Mouse (Mus musculus) heart, postnatal 14 days (tissue): Measurements from ENCODE around the gene Kansl3. TPM values are rescaled to one million over a fixed set of nuclear protein-coding genes. Genes with fewer than 3 reads are reported as not detected.

Experiments used
- DNase-seq, 2 experiments: peaks; one replicate each; pipeline ENCODE4 v3.0.0; 2021 to 2022
- intact Hi-C: fragments of 180-260 bp; cut with DNase I; formaldehyde crosslinking; loops from one replicate; pipeline ENCODE4 v1.15.1; 2025
- total RNA-seq, 2 experiments: library from RNA; stranded (reverse); gene quantifications; 2 replicates each; pipeline ENCODE4 v1.2.3; 2021

The Kansl3 gene
- total RNA-seq, 2 experiments from 2014 or later = 58.8 to 60.5 TPM

- peak; percentile 50 to 65 for DNase-seq
- intact Hi-C loops = loop anchor here (2.0 kb wide), 2 partner anchors 169 to 177 kb away; no protein-coding TSS in a partner anchor
Measured at GRCm38 (mm10) chr1:36323746-36324448, 45.1 kb downstream of the Kansl3 start.

GRCm38 (mm10) chr1:36323076-36323475 is 45.9 kb downstream of the Kansl3 start:
- no peak for DNase-seq
- intact Hi-C loops = loop anchor here (2.0 kb wide), 1 partner anchor 178 kb away; no protein-coding TSS in a partner anchor

GRCm38 (mm10) chr1:36321829-36322573 is 47.0 kb downstream of the Kansl3 start:
- no peak for DNase-seq
- intact Hi-C loops = loop anchor here (2.0 kb wide), 1 partner anchor 179 kb away; no protein-coding TSS in a partner anchor

GRCm38 (mm10) chr1:36321164-36321563 is 47.8 kb downstream of the Kansl3 start:
- intact Hi-C loops = no loop called here

GRCm38 (mm10) chr1:36315776-36316100 is 53.2 kb downstream of the Kansl3 start:
- DNase-seq = no peak
- intact Hi-C loops = no loop called here

More at GRCm38 (mm10) chr1:36321164-36321563, 47.8 kb downstream of the Kansl3 start:
- no peak for DNase-seq

- DNase-seq = peak in 1 of 2 experiments; percentile 25
- intact Hi-C loops = no loop called here
Measured at GRCm38 (mm10) chr1:36314959-36315775, 53.8 kb downstream of the Kansl3 start.

GRCm38 (mm10) chr1:36309498-36309901 is 59.5 kb downstream of the Kansl3 start:
- intact Hi-C loops = no loop called here
- DNase-seq = peak; percentile 36 to 58

- intact Hi-C loops = no loop called here
Measured at GRCm38 (mm10) chr1:36308966-36309475, 60.0 kb downstream of the Kansl3 start.

GRCm38 (mm10) chr1:36308451-36308901 is 60.5 kb downstream of the Kansl3 start:
- DNase-seq = no peak
- intact Hi-C loops = no loop called here

More at GRCm38 (mm10) chr1:36308966-36309475, 60.0 kb downstream of the Kansl3 start:
- DNase-seq = no peak

- peak; percentile 87 to 88 for DNase-seq
Measured at GRCm38 (mm10) chr1:36307495-36308280, 61.3 kb downstream of the Kansl3 start, which contains the start of gene Arid5a. TSS of gene Arid5a (plus strand) at chr1:36307733.

GRCm38 (mm10) chr1:36307121-36307494 is 61.9 kb downstream of the Kansl3 start:
- DNase-seq = no peak
- intact Hi-C loops = no loop called here

More at GRCm38 (mm10) chr1:36307495-36308280, 61.3 kb downstream of the Kansl3 start, which contains the start of gene Arid5a:
- intact Hi-C loops = no loop called here

- intact Hi-C loops = no loop called here
- DNase-seq = no peak
Measured at GRCm38 (mm10) chr1:36306120-36306519, 62.9 kb downstream of the Kansl3 start.

- no peak for DNase-seq
- intact Hi-C loops = no loop called here
Measured at GRCm38 (mm10) chr1:36304764-36305163, 64.2 kb downstream of the Kansl3 start.

- intact Hi-C loops = no loop called here
- peak; percentile 82 to 88 for DNase-seq
Measured at GRCm38 (mm10) chr1:36303381-36304320, 65.3 kb downstream of the Kansl3 start.

GRCm38 (mm10) chr1:36302957-36303356 is 66.0 kb downstream of the Kansl3 start:
- intact Hi-C loops = no loop called here
- DNase-seq = no peak

GRCm38 (mm10) chr1:36302273-36302672 is 66.7 kb downstream of the Kansl3 start:
- intact Hi-C loops = no loop called here
- no peak for DNase-seq

GRCm38 (mm10) chr1:36300486-36300885 is 68.5 kb downstream of the Kansl3 start:
- intact Hi-C loops = no loop called here
- DNase-seq = no peak

GRCm38 (mm10) chr1:36299676-36300075 is 69.3 kb downstream of the Kansl3 start:
- DNase-seq = no peak
- intact Hi-C loops = no loop called here
